Mouse (Mus musculus) cerebellum, adult 8-10 months (tissue): ENCODE data around the gene Phlda1.

Source experiments
- DNase-seq: peaks from one replicate; pipeline ENCODE4 v3.0.0; 2022

Gene Phlda1

GRCm38 (mm10) chr10:111506926-111507459 lies 907 bp downstream of the Phlda1 start:
- no peak for DNase-seq

- DNase-seq = peak; percentile 64
Observed at GRCm38 (mm10) chr10:111507460-111508211, 1.6 kb downstream of the Phlda1 start.

GRCm38 (mm10) chr10:111508324-111509080 lies 2.4 kb downstream of the Phlda1 start:
- no peak for DNase-seq

- DNase-seq = no peak
Observed at GRCm38 (mm10) chr10:111509103-111509784, 3.2 kb downstream of the Phlda1 start.

GRCm38 (mm10) chr10:111509981-111510380 lies 3.9 kb downstream of the Phlda1 start:
- DNase-seq = no peak

GRCm38 (mm10) chr10:111510798-111511197 lies 4.7 kb downstream of the Phlda1 start:
- no peak for DNase-seq

- DNase-seq = no peak
Observed at GRCm38 (mm10) chr10:111512036-111512568, 6.0 kb downstream of the Phlda1 start.

GRCm38 (mm10) chr10:111514282-111514885 lies 8.3 kb downstream of the Phlda1 start:
- no peak for DNase-seq

GRCm38 (mm10) chr10:111515071-111516010 lies 9.3 kb downstream of the Phlda1 start:
- no peak for DNase-seq

GRCm38 (mm10) chr10:111516172-111516588 lies 10.1 kb downstream of the Phlda1 start:
- DNase-seq = no peak

GRCm38 (mm10) chr10:111516804-111517436 lies 10.8 kb downstream of the Phlda1 start:
- no peak for DNase-seq

- DNase-seq = no peak
Observed at GRCm38 (mm10) chr10:111518350-111518749, 12.3 kb downstream of the Phlda1 start.

- DNase-seq = peak; percentile 60
Observed at GRCm38 (mm10) chr10:111519620-111520370, 13.7 kb downstream of the Phlda1 start.

GRCm38 (mm10) chr10:111520621-111521020 lies 14.5 kb downstream of the Phlda1 start:
- peak; percentile 33 for DNase-seq

GRCm38 (mm10) chr10:111521636-111522035 lies 15.6 kb downstream of the Phlda1 start:
- no peak for DNase-seq

GRCm38 (mm10) chr10:111522230-111522629 lies 16.1 kb downstream of the Phlda1 start:
- no peak for DNase-seq

GRCm38 (mm10) chr10:111523894-111524293 lies 17.8 kb downstream of the Phlda1 start:
- no peak for DNase-seq

- peak; percentile 56 for DNase-seq
Observed at GRCm38 (mm10) chr10:111527057-111527456, 21.0 kb downstream of the Phlda1 start.

GRCm38 (mm10) chr10:111527613-111528012 lies 21.5 kb downstream of the Phlda1 start:
- DNase-seq = no peak

- DNase-seq = no peak
Observed at GRCm38 (mm10) chr10:111528283-111528682, 22.2 kb downstream of the Phlda1 start.
